Mouse (Mus musculus) adrenal gland, adult (tissue): ENCODE results near the gene Gm21677.
"Not testable (repeated sequence)": the region's sequence is repeated elsewhere in the genome, so short reads cannot be mapped to it uniquely, and the experiment has no call there.

Source experiments
- DNase-seq, 2 experiments: peaks; one replicate each; pipeline ENCODE4 v3.0.0; 2022 to 2023; ENCODE audit warnings: low spot score in 1 of 2; ENCODE audit not compliant: inconsistent age in 2 of 2

Gene Gm21677

GRCm38 (mm10) chrY:3306349-3306748, at the start of gene Gm21677:
Gene Gm21677, minus strand, starts transcription at chrY:3306449.
- not testable (repeated sequence) for DNase-seq

GRCm38 (mm10) chrY:3345229-3345628, 39.0 kb upstream of the Gm21677 start, which contains the start of gene Gm21693:
Gene Gm21693, minus strand, starts transcription at chrY:3345329.
- not testable (repeated sequence) for DNase-seq

- DNase-seq = peak; percentile 24 to 63
Measured at GRCm38 (mm10) chrY:3340661-3341060, 34.4 kb upstream of the Gm21677 start.
